Mouse (Mus musculus) C2C12 (cell line): ENCODE data around the gene 1700012P22Rik.

Experiments
- CTCF ChIP-seq: IDR thresholded peaks from one replicate; pipeline ENCODE4 v1.5.1; 2011; ENCODE audit not compliant: control insufficient read depth, insufficient read depth, insufficient read length
- MAX ChIP-seq: IDR thresholded peaks from one replicate; pipeline ENCODE4 v1.6.1; 2011; ENCODE audit warnings: mild to moderate bottlenecking, control low read depth
- MYOD1 ChIP-seq: IDR thresholded peaks from one replicate; pipeline ENCODE4 v1.6.1; 2011; ENCODE audit warnings: low read depth; ENCODE audit not compliant: control insufficient read depth, insufficient read length
- MYOG ChIP-seq: IDR thresholded peaks from one replicate; pipeline ENCODE4 v1.6.1; 2011; ENCODE audit not compliant: control insufficient read depth, insufficient read length; ENCODE audit errors: extremely low read depth
- USF1 ChIP-seq: IDR thresholded peaks from one replicate; pipeline ENCODE4 v1.6.1; 2011; ENCODE audit warnings: low read depth, mild to moderate bottlenecking, control low read depth, moderate library complexity

DNA sequence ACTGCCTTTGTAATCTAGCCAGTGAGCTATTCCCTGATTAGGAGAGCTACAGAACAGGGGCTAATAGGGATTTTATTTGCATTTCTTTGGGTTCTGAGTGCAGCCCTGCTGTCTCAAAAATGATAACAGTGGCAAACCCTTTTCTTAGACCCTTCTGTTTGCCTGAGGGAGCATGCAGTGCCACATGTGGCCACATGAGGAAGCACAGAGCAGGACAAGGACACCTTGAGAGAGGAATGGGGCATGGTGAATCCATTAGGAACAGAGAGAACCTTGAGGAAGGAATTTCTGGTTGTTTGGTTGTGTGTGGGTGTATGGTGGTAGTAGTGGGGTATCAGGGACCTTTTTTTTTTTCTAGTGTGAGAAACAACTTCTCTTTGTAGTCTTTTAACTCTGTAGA, 17.9 kb downstream of the 1700012P22Rik start:
- TF ChIP-seq MAX = no peak
- TF ChIP-seq CTCF = no peak
- TF ChIP-seq USF1 = no peak
- TF ChIP-seq MYOD1 = no peak
- TF ChIP-seq MYOG = no peak
